Mouse (Mus musculus) olfactory bulb, adult 2 months (tissue): ENCODE results near the gene Sfxn5. TPM values are rescaled to one million over a fixed set of nuclear protein-coding genes. Genes with fewer than 3 reads are reported as not detected.

ENCODE experiments used
- H3K27ac ChIP-seq: fragments of 200-500 bp; 2 replicates; pipeline ENCODE4 v1.5.1; 2012; ENCODE audit warnings: low read depth, low read length; ENCODE audit not compliant: insufficient read depth
- H3K4me1 ChIP-seq: fragments of 200-500 bp; 2 replicates; pipeline ENCODE4 v1.6.1; 2012; ENCODE audit warnings: low read length; ENCODE audit not compliant: control insufficient read depth, insufficient read depth
- H3K4me3 ChIP-seq: fragments of 200-500 bp; 2 replicates; pipeline ENCODE4 v1.5.1; 2012; ENCODE audit warnings: mild to moderate bottlenecking, low read depth, low read length, moderate library complexity; ENCODE audit not compliant: insufficient read depth
- CTCF ChIP-seq: fragments of 200-500 bp; IDR thresholded peaks from 2 replicates; pipeline ENCODE4 v1.5.1; 2012; ENCODE audit warnings: low read depth, mild to moderate bottlenecking, low read length, moderate library complexity; ENCODE audit not compliant: insufficient read depth
- POLR2A ChIP-seq: fragments of 200-500 bp; IDR thresholded peaks from 2 replicates; pipeline ENCODE4 v1.6.1; 2012; ENCODE audit warnings: mild to moderate bottlenecking, low read depth, low read length, moderate library complexity; ENCODE audit not compliant: insufficient read depth
- WGBS: fragments of 180-500 bp; shearing (Covaris S2); methylation state at CpG from one replicate; pipeline ENCODE4 v1.1.7; 2018; 5-methylcytosine and 5-hydroxymethylcytosine counted together
- polyA plus RNA-seq: library from polyadenylated mRNA; stranded (reverse); fragments of >200 nt; gene quantifications from 2 replicates; pipeline ENCODE4 v1.2.4, GENCODE M21; 2012; ENCODE audit warnings: low replicate concordance; ENCODE audit not compliant: missing spikeins, insufficient read depth, insufficient read length

The Sfxn5 gene
- polyA plus RNA-seq, 1 experiment = not detected

DNA sequence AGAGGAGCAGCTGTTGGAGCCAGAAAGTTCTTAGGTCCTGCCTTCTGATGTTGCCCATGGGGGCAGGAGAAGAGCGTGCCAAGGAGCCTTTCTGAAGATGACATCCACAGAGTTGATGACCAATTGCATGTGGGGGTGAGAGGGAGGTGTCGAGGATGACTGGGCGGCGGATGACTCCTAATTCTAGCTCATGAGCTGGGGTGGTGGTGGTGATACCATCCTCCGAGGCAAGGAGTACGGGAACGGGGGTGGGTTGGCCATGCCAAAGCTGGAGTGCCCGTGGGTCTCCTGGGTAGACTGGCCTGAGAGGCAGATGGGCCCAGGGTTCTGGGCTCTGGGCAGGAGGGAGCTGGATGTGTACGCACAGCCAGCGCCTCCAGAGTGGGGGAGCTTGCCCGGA, 113.5 kb downstream of the Sfxn5 start:
- Histone ChIP-seq H3K4me1 (peaks cover 14% of the 10 kb centered on the region; the same call in 1 of the 2 replicates), H3K4me3 (no peak overlapping the region), H3K27ac (no peak overlapping the region)
- TF ChIP-seq POLR2A (no peak), CTCF (no peak)
- 95% methylated on average over 11 of the region's 11 CpGs for WGBS

DNA sequence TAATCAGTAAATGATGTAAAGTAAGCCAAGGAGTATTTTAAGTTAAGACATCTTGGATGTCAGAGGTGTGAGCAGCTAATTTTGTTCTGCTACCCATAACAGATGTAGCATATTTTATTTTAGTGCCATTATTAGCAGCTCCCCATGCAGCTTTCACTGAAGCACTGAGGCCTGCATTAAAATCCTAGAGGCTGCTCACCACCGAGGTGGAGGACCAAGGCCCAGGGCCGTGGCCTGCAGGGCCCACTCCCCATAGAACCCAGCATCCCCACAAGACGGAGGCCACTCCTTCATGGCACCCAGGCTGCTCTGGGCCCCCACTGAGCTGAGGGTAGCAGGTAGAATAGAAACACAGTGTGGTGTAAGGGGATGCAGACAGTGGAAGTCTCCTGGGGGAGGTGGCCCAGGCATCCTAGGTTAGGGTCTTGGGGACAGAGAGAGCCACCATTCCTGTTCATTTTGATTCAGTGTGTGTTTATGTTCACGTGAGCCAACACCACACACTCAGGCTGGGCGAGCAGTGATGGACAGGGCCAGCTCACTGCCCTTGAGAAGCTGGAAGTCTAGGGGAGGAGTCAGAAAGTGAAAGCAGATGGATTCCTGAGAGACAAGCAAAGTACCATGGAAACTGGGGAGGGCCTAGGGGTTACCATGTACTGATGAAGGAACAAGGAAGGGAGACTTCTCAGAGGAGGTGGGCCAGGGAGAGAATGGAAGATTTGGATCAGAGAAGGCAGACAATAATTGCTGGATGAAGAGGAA, 114.4 kb downstream of the Sfxn5 start:
- no peak for TF ChIP-seq POLR2A
- no peak for TF ChIP-seq CTCF
- H3K4me1 ChIP-seq = peaks cover 13% of the 10 kb centered on the region; the same call in 1 of the 2 replicates
- H3K27ac ChIP-seq = no peak overlapping the region
- H3K4me3 ChIP-seq = no peak overlapping the region
- WGBS = 74% methylated on average over 5 of the region's 5 CpGs

DNA sequence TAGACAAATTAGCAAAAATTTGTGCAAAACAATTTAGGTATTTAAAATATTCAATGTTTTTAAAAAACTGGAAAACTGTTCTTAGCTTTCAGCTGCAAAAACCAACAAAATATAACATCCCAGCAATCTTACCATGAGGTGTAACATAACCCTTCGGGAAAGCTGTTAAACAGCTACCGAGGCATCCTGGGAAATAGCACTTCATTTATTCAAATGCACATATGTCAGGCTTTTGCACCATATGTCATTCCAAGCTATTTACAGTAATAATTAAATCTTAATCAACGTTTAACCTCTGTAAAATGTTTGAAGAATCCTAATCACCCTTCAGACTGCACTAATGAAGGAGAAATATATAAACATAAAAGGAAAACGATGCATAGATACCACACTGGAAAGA, 115.0 kb downstream of the Sfxn5 start:
- Histone ChIP-seq H3K27ac (no peak overlapping the region), H3K4me1 (peaks cover 9% of the 10 kb centered on the region; the same call in 1 of the 2 replicates), H3K4me3 (no peak overlapping the region)
- 81% methylated on average over 4 of the region's 4 CpGs for WGBS
- no peak for TF ChIP-seq CTCF
- TF ChIP-seq POLR2A = no peak

DNA sequence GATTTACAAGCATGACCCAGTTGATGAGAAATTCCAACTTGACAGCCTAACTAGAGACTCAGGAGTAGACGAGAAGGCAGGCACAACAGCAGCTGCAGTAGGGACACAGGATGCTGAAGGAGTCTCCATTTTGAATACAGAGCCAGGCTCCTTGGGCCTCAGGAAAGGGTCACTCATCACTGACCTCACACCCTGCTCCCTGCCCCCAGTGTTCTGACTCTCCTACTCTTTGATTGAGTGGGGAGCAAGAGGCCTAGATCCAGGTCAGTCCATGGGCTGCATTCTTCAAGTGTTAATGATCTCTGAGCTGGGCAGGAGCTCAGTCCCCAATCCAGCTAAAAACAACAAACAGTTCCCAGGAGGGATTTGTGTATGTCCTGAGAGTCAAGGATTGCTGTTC, 122.5 kb downstream of the Sfxn5 start:
- WGBS = 67% methylated on average over 1 of the region's 1 CpGs
- Histone ChIP-seq H3K4me3 (no peak overlapping the region), H3K4me1 (peaks cover 14% of the 10 kb centered on the region), H3K27ac (no peak overlapping the region)
- TF ChIP-seq POLR2A = no peak
- TF ChIP-seq CTCF = no peak

DNA sequence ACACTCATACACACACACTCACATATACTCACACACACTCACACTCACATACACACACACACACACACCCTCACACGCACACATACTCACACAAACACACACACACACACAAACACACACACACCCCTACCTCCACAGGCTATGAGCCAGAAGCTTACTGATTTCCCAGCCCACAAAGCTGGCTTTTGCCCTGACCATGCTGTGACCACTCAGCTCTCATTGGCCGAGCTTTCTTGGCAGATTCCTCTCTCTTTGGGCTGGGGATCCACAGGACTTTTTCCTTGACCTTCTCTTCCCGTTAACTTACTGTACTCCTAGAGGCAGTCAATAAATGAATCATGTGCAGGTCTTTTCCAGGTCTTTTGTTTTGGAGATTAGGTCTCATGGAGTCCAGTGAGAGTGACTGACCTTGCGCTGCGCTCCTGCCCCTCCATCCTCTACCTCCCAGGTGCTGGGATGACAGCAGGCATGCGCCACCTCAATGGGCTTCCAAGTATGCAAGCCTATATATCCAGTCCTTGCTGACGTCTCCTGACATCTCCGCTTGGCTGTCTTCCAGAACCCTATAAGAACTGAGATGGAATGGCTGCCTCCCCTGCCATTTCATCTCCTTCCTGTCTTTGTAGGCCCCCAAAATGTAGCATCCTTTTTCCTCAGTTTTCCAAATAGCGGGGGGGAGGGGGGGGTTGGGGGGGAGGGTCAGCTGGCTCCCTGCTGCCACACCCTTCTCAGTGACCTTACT, 123.8 kb downstream of the Sfxn5 start:
- H3K4me1 ChIP-seq = peaks cover 14% of the 10 kb centered on the region
- 81% methylated on average over 9 of the region's 9 CpGs for WGBS
- H3K4me3 ChIP-seq = no peak overlapping the region
- no peak for TF ChIP-seq POLR2A
- no peak for TF ChIP-seq CTCF
- no peak overlapping the region for H3K27ac ChIP-seq

DNA sequence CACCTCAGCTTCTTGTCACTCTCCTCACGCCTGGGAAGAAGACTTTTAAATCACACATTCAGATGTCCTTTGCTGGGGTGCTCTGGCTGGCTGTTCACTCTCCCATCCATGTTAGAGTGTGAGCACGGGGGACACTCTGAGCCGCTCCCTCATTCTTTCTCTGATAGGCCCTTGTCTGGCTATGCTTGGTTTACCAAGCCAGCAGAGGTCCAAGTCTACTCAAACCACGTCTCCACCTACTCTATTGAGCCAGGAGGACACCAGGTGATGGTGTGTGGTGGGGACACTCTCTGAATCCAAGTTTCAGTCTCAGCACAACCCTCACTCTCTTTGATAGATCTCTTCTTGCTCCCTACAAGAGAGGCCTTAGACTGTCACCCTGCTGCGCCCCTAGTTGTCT, 125.9 kb downstream of the Sfxn5 start:
- H3K27ac ChIP-seq = no peak overlapping the region
- WGBS = 89% methylated on average over 5 of the region's 5 CpGs
- peaks cover 14% of the 10 kb centered on the region for H3K4me1 ChIP-seq
- H3K4me3 ChIP-seq = no peak overlapping the region
- no peak for TF ChIP-seq CTCF
- no peak for TF ChIP-seq POLR2A

DNA sequence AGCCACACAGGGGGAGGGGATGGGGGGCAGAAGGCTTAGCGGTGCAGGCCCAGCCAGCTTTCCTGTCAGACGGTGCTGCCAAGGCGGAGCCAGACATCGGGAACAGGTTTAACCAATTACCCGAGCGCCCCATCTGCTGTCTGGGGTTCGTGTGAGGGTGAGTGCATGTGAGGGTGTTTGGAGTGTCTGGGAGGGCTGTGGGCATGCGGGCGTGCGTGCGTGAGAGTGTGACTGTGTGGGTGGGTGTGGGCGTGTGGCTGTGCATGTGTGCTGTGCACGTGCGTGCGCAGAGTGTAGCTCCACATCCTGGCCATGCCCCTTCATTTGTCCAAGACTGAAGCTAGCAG, 126.3 kb downstream of the Sfxn5 start:
- Histone ChIP-seq H3K4me1 (peaks cover 14% of the 10 kb centered on the region), H3K27ac (no peak overlapping the region), H3K4me3 (no peak overlapping the region)
- WGBS = 62% methylated on average over 15 of the region's 15 CpGs
- no peak for TF ChIP-seq POLR2A
- no peak for TF ChIP-seq CTCF

DNA sequence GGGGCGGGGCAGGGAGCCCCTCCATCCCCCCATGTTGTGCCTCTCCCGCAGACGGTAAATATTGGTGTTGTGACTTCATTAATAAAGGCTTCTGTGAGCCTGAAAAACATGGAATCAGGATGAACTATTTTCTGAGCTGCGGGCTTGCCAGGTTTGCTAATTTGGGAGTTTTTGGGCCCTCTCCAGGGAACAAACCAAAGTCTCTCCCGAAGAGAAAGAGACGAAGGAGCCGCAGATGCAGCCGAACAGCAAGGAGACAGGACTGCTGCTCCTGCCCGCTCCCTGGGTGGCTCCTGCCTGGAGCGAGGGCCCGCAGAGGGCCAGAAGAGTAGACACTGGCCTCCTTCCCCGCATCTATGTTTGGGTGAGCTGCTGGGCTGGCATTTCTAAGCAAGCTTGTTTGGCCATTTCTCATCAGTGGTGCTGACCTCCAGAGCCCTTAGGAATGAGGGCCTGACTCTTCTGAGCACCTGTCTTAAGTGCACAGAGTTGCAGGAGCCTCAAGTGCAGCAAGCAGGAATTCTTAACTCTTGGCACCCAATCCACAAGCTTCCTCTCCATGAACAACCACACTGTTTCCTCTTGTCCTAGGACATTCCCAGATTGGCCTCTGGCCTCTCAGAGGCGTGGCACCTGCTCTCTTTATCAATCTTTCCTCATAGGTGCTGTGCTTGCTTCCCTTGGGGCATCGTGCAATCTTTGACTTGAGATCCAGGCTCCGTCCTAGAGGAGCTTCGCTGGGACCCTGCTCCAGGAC, 126.9 kb downstream of the Sfxn5 start:
- WGBS = 44% methylated on average over 16 of the region's 16 CpGs
- Histone ChIP-seq H3K4me3 (no peak overlapping the region), H3K4me1 (peaks cover 14% of the 10 kb centered on the region), H3K27ac (no peak overlapping the region)
- no peak for TF ChIP-seq CTCF
- no peak for TF ChIP-seq POLR2A

DNA sequence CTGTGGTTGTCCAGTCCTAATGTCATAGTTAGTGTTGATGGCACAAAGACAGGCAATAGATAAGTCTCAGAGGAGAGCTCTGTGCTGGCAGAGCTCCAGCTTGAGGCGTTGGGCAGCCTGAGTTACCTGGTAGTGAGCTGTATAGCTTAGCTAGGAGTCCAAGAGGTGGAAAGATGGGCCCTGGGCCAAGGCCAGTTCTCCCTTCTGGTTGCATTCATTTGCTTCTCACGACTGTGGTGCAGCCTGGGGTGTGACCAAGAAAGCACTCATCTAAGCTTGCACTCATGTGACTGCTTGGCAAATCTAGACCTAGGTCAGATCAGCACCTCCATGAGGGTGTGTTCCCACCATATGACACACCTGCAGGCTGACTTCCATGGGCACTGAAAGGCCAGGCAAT, 135.3 kb downstream of the Sfxn5 start:
- WGBS = 75% methylated on average over 2 of the region's 2 CpGs
- H3K4me3 ChIP-seq = no peak overlapping the region
- no peaks in the 10 kb centered on the region for H3K4me1 ChIP-seq
- no peak overlapping the region for H3K27ac ChIP-seq
- TF ChIP-seq POLR2A (no peak), CTCF (no peak)
